19 mouse cellular contexts compared by ENCODE assay signal in genomic region chr7:122044106-122044505, GRCm38 (mm10). TPM values are rescaled to one million over a fixed set of nuclear protein-coding genes. Genes with fewer than 3 reads are reported as not detected.
DNase-seq lines count a peak whose midpoint lies in the region; ATAC-seq and TF ChIP-seq lines count a peak whose summit lies in the region.
"Had no signal": no experiment of that assay in that cellular context is flagged by ENCODE, and none has a peak within 500 bp of the region (broad histone marks: within the 10 kb centered on the region; RNA-seq: fewer than 3 reads in every experiment).

No protein-coding gene starts in this region.

- ATAC-seq in lung, embryonic 15.5 days (ENCODE audit: borderline replicate concordance, extremely low read depth, low FRiP score, low TSS enrichment), result no peak
- no peak for ATAC-seq in midbrain, embryonic 15.5 days (replicated peaks)
- ATAC-seq: activated CD4-positive, CD25-positive, alpha-beta regulatory T cell, adult 4 months; Patski had no signal

- no peak for TF ChIP-seq CTCF in small intestine, adult 2 months (IDR thresholded peaks at IDR 0.05; ENCODE audit: extremely low read depth, insufficient read length, insufficient replicate concordance, low read depth, low read length)

- 0 out of 2 replicates have a peak overlapping the region, but pooled peaks have one; percentile 13 for H3K27ac ChIP-seq in lung, embryonic 15.5 days
- H3K27ac ChIP-seq in small intestine, adult 2 months (ENCODE audit: insufficient read depth, low read depth, low read length), result peak overlapping the region; percentile 85
- H3K27ac ChIP-seq in midbrain, embryonic 15.5 days, result no peak overlapping the region
- H3K27ac ChIP-seq: embryonic facial prominence, embryonic 15.5 days; hindbrain, embryonic 12.5 days had no signal

- H3K4me1 ChIP-seq in lung, embryonic 15.5 days, result no peaks in the 10 kb centered on the region
- H3K4me1 ChIP-seq in small intestine, adult 2 months (ENCODE audit: control insufficient read depth, insufficient read depth, insufficient read length, low read length), result peaks cover 16% of the 10 kb centered on the region; the same call in 1 of the 2 replicates
- no peaks in the 10 kb centered on the region for H3K4me1 ChIP-seq in midbrain, embryonic 15.5 days
- H3K4me1 ChIP-seq: embryonic facial prominence, embryonic 15.5 days; hindbrain, embryonic 12.5 days had no signal

- H3K9ac ChIP-seq in lung, embryonic 15.5 days, result no peak overlapping the region
- H3K9ac ChIP-seq in midbrain, embryonic 15.5 days, result no peak overlapping the region
- H3K9ac ChIP-seq: embryonic facial prominence, embryonic 15.5 days; hindbrain, embryonic 12.5 days had no signal

- no peaks in the 10 kb centered on the region for H3K27me3 ChIP-seq in lung, embryonic 15.5 days
- no peaks in the 10 kb centered on the region for H3K27me3 ChIP-seq in small intestine, adult 2 months (ENCODE audit: control insufficient read depth, insufficient read depth, low read length)
- no peaks in the 10 kb centered on the region for H3K27me3 ChIP-seq in midbrain, embryonic 15.5 days (replicated peaks)
- H3K27me3 ChIP-seq: embryonic facial prominence, embryonic 15.5 days; hindbrain, embryonic 12.5 days; Patski had no signal

- H3K4me2 ChIP-seq in lung, embryonic 15.5 days, result no peak overlapping the region
- no peak overlapping the region for H3K4me2 ChIP-seq in midbrain, embryonic 15.5 days
- H3K4me2 ChIP-seq: embryonic facial prominence, embryonic 15.5 days; hindbrain, embryonic 12.5 days; liver, embryonic 11.5 days had no signal

- H3K36me3 ChIP-seq in lung, embryonic 15.5 days, result peaks cover 30% of the 10 kb centered on the region
- peaks cover 11% of the 10 kb centered on the region for H3K36me3 ChIP-seq in small intestine, adult 2 months (ENCODE audit: control insufficient read depth, insufficient read depth, low read length)
- peaks cover 14% of the 10 kb centered on the region; the same call in 1 of the 2 replicates for H3K36me3 ChIP-seq in midbrain, embryonic 15.5 days (replicated peaks)

- peak; percentile 32; the same call in 1 of the 2 replicates for TF ChIP-seq POLR2A in small intestine, adult 2 months (IDR thresholded peaks at IDR 0.05; ENCODE audit: low read depth, low read length)

- WGBS in lung, embryonic 15.5 days, result 78% methylated on average over 8 of the region's 8 CpGs
- WGBS in small intestine, adult 2 months, result 36% methylated on average over 8 of the region's 8 CpGs
- 89% methylated on average over 8 of the region's 8 CpGs for WGBS in midbrain, embryonic 15.5 days

- intact Hi-C loops in heart, postnatal 36 days (cut with DNase I), result no loop called here

- no peak overlapping the region for H3K4me3 ChIP-seq in lung, embryonic 15.5 days
- H3K4me3 ChIP-seq in small intestine, adult 2 months (ENCODE audit: low read depth, low read length), result peak overlapping the region; percentile 42
- no peak overlapping the region for H3K4me3 ChIP-seq in midbrain, embryonic 15.5 days
- H3K4me3 ChIP-seq: embryonic facial prominence, embryonic 15.5 days; hindbrain, embryonic 12.5 days; layer of hippocampus, adult 2 months had no signal

- peak; percentile 91 for DNase-seq in heart, adult 11 months
- no peak for DNase-seq in heart, postnatal 36 days
- DNase-seq in kidney, adult 11 months, result peak; percentile 43
- DNase-seq in kidney, postnatal 14 days, result no peak
- DNase-seq in T-cell, adult 2 months (ENCODE audit: low spot score), result no peak
- DNase-seq: adrenal gland, postnatal 14 days; cerebellum, postnatal 14 days; embryo, embryonic 11 days; right cerebral cortex, postnatal 14 days; thymus, postnatal 36 days had no signal

- H3K9me3 ChIP-seq in lung, embryonic 15.5 days, result no peaks in the 10 kb centered on the region
- no peaks in the 10 kb centered on the region for H3K9me3 ChIP-seq in midbrain, embryonic 15.5 days
- H3K9me3 ChIP-seq: embryonic facial prominence, embryonic 15.5 days; hindbrain, embryonic 12.5 days had no signal

RNA-seq across cellular contexts. Expression of gene Ubfd1, which starts 22.9 kb away (rescaled TPM):
- 10 to 100 TPM; 34.7 to 36.0 TPM for total RNA-seq in heart, postnatal 36 days (2021)
- polyA plus RNA-seq in lung, embryonic 15.5 days (2015; fragmentation: Nextera tagmentation; extraction: Ambion mirVana), result 56.9 and 58.7 TPM in 2 replicates
- 15.9 and 19.3 TPM in 2 replicates for polyA plus RNA-seq in small intestine, adult 2 months (2012; rRNA removed)
- polyA plus RNA-seq in midbrain, embryonic 15.5 days (2015; fragmentation: Nextera tagmentation; extraction: Ambion mirVana), result 81.4 and 85.3 TPM in 2 replicates

RNA-seq across cellular contexts. Expression of gene Ears2, which starts 23.0 kb away (rescaled TPM):
- 10 to 100 TPM; 11.6 to 13.8 TPM for total RNA-seq in heart, postnatal 36 days (2021)
- polyA plus RNA-seq in lung, embryonic 15.5 days (2015; fragmentation: Nextera tagmentation; extraction: Ambion mirVana), result 15.1 and 17.0 TPM in 2 replicates
- 4.9 and 7.4 TPM in 2 replicates for polyA plus RNA-seq in small intestine, adult 2 months (2012; rRNA removed)
- 9.2 and 10.7 TPM in 2 replicates for polyA plus RNA-seq in midbrain, embryonic 15.5 days (2015; fragmentation: Nextera tagmentation; extraction: Ambion mirVana)

RNA-seq across cellular contexts. Expression of gene Gga2, which starts 23.1 kb away (rescaled TPM):
- 10 to 100 TPM; 26.8 to 30.9 TPM for total RNA-seq in heart, postnatal 36 days (2021)
- 84.9 and 86.5 TPM in 2 replicates for polyA plus RNA-seq in lung, embryonic 15.5 days (2015; fragmentation: Nextera tagmentation; extraction: Ambion mirVana)
- polyA plus RNA-seq in small intestine, adult 2 months (2012; rRNA removed), result 16.0 and 17.4 TPM in 2 replicates
- polyA plus RNA-seq in midbrain, embryonic 15.5 days (2015; fragmentation: Nextera tagmentation; extraction: Ambion mirVana), result 59.0 and 63.7 TPM in 2 replicates

RNA-seq across cellular contexts. Expression of gene Ndufab1, which starts 57.6 kb away (rescaled TPM):
- 1,000 to 10,000 TPM; 1,629 to 1,738 TPM for total RNA-seq in heart, postnatal 36 days (2021)
- 634 and 676 TPM in 2 replicates for polyA plus RNA-seq in lung, embryonic 15.5 days (2015; fragmentation: Nextera tagmentation; extraction: Ambion mirVana)
- polyA plus RNA-seq in small intestine, adult 2 months (2012; rRNA removed), result 395 and 1,026 TPM in 2 replicates
- polyA plus RNA-seq in midbrain, embryonic 15.5 days (2015; fragmentation: Nextera tagmentation; extraction: Ambion mirVana), result 588 and 603 TPM in 2 replicates

Comparison
In these comparisons a context has a peak if more than half of its experiments do, and no peak if none do; other contexts are left out.
1. DNase-seq: peak in heart, adult 11 months (single experiment) and kidney, adult 11 months (single experiment); none in heart, postnatal 36 days (0 of 2), kidney, postnatal 14 days (single experiment) and T-cell, adult 2 months (single experiment).